Mouse (Mus musculus) thymus, postnatal 0 days (tissue): ENCODE data around the gene 1110032F04Rik. TPM values are rescaled to one million over a fixed set of nuclear protein-coding genes. Genes with fewer than 3 reads are reported as not detected.
"Not testable (repeated sequence)": the region's sequence is repeated elsewhere in the genome, so short reads cannot be mapped to it uniquely, and the experiment has no call there.

Source experiments
- DNase-seq: peaks from one replicate; pipeline ENCODE4 v3.0.0-alpha.2; 2015; ENCODE audit warnings: low spot score
- polyA plus RNA-seq: library from polyadenylated mRNA; unstranded; fragments of >200 nt; fragmentation: Nextera tagmentation; extraction: Ambion mirVana; gene quantifications from 2 replicates; pipeline ENCODE4 v1.2.1, GENCODE M21; 2015

Gene 1110032F04Rik
- 0.94 and 1.0 TPM in 2 replicates for polyA plus RNA-seq

GRCm38 (mm10) chr3:68869211-68869690 lies at the start of gene 1110032F04Rik:
Gene 1110032F04Rik (plus strand): TSS chr3:68869586.
- DNase-seq = peak; percentile 25

- DNase-seq = no peak
Observed at GRCm38 (mm10) chr3:68821406-68821805, 48.0 kb upstream of the 1110032F04Rik start.

- DNase-seq = no peak
Observed at GRCm38 (mm10) chr3:68821926-68822341, 47.5 kb upstream of the 1110032F04Rik start.

GRCm38 (mm10) chr3:68823876-68824764 lies 45.3 kb upstream of the 1110032F04Rik start:
- DNase-seq = no peak

- no peak for DNase-seq
Observed at GRCm38 (mm10) chr3:68824765-68825090, 44.7 kb upstream of the 1110032F04Rik start.

- no peak for DNase-seq
Observed at GRCm38 (mm10) chr3:68825151-68825550, 44.2 kb upstream of the 1110032F04Rik start.

GRCm38 (mm10) chr3:68827671-68828070 lies 41.7 kb upstream of the 1110032F04Rik start:
- no peak for DNase-seq

- DNase-seq = no peak
Observed at GRCm38 (mm10) chr3:68829944-68830343, 39.4 kb upstream of the 1110032F04Rik start.

- DNase-seq = no peak
Observed at GRCm38 (mm10) chr3:68836857-68837499, 32.4 kb upstream of the 1110032F04Rik start.

GRCm38 (mm10) chr3:68840206-68840605 lies 29.2 kb upstream of the 1110032F04Rik start:
- no peak for DNase-seq

- DNase-seq = no peak
Observed at GRCm38 (mm10) chr3:68844025-68844424, 25.4 kb upstream of the 1110032F04Rik start.

- DNase-seq = no peak
Observed at GRCm38 (mm10) chr3:68848323-68848722, 21.1 kb upstream of the 1110032F04Rik start.

- no peak for DNase-seq
Observed at GRCm38 (mm10) chr3:68852414-68852813, 17.0 kb upstream of the 1110032F04Rik start.

GRCm38 (mm10) chr3:68869691-68870567 lies 543 bp downstream of the 1110032F04Rik start:
- DNase-seq = peak; percentile 42

- no peak for DNase-seq
Observed at GRCm38 (mm10) chr3:68870568-68870950, 1.2 kb downstream of the 1110032F04Rik start.

- no peak for DNase-seq
Observed at GRCm38 (mm10) chr3:68874079-68874478, 4.7 kb downstream of the 1110032F04Rik start.

GRCm38 (mm10) chr3:68886845-68887244 lies 17.5 kb downstream of the 1110032F04Rik start:
- DNase-seq = no peak

GRCm38 (mm10) chr3:68895426-68895825 lies 26.0 kb downstream of the 1110032F04Rik start:
- DNase-seq = no peak

- no peak for DNase-seq
Observed at GRCm38 (mm10) chr3:68897154-68897553, 27.8 kb downstream of the 1110032F04Rik start.

- DNase-seq = not testable (repeated sequence)
Observed at GRCm38 (mm10) chr3:68902636-68903035, 33.2 kb downstream of the 1110032F04Rik start.
